Mouse (Mus musculus): ENCODE results near the gene Ogn. TPM values are rescaled to one million over a fixed set of nuclear protein-coding genes. Genes with fewer than 3 reads are reported as not detected.

Ogn gene
- total RNA-seq, 1 experiment = 0.45 TPM

DNA sequence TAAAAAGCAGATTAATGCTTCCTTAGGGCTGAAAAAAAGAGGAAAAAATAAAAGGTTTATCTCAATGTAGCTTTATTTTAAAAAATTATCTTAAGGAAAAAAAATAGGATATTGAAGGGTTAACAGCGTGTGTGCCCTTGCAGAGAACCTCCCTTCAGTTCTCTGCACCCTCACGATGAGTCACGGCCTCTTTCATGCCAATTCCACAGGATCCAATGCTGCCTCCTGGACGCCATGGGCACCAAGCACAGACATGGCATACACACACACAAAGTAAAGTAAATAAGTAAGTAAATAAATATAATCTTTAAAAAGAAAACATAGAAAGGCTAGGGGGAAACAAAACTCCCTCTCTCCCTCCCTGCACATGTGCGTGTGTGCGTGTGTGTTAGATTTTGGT lies 34.8 kb downstream of the Ogn start:
- Histone ChIP-seq H3K27ac (ENCODE audit: insufficient read depth, low read depth, low read length, poor library complexity, severe bottlenecking) (no peak overlapping the region), H3K36me3 (ENCODE audit: control insufficient read depth, insufficient read depth, low read length, poor library complexity, severe bottlenecking) (no peaks in the 10 kb centered on the region), H3K4me3 (ENCODE audit: insufficient read depth in 1 of 2, low read depth in 1 of 2, low read length in 2 of 2, poor library complexity in 1 of 2, severe bottlenecking in 1 of 2) (no peak overlapping the region), H3K9me3 (ENCODE audit: control insufficient read depth, insufficient read depth, low read depth, low read length) (no peaks in the 10 kb centered on the region), H3K4me1 (ENCODE audit: control insufficient read depth in 2 of 2, insufficient read depth in 2 of 2, low read length in 2 of 2, poor library complexity in 1 of 2) (no peaks in the 10 kb centered on the region), H3K9ac (ENCODE audit: insufficient read depth, low read depth, low read length, poor library complexity, severe bottlenecking) (no peak overlapping the region)
- DNase-seq (ENCODE audit: low read depth, low spot score) = no peak
- no peak for TF ChIP-seq ZC3H11A (IDR thresholded peaks at IDR 0.05; ENCODE audit: borderline replicate concordance, low read depth, low read length)
- in situ Hi-C loops (cut with MboI; ENCODE audit: low sequenced_read_pairs in 2 of 2, unreplicated experiment in 2 of 2) = no loop called here

GRCm38 (mm10) chr13:49643669-49644362 lies 36.0 kb downstream of the Ogn start:
- H3K4me1 ChIP-seq (ENCODE audit: control insufficient read depth in 2 of 2, insufficient read depth in 2 of 2, low read length in 2 of 2, poor library complexity in 1 of 2) = no peaks in the 10 kb centered on the region
- TF ChIP-seq ZC3H11A (IDR thresholded peaks at IDR 0.05; ENCODE audit: borderline replicate concordance, low read depth, low read length) (no peak), MAFK (IDR thresholded peaks at IDR 0.05; ENCODE audit: insufficient read depth, low read depth, low read length) (no peak), ZNF384 (IDR thresholded peaks at IDR 0.05; ENCODE audit: low read depth, low read length) (no peak), CHD2 (IDR thresholded peaks at IDR 0.05; ENCODE audit: low read depth, low read length) (no peak), HCFC1 (IDR thresholded peaks at IDR 0.05; ENCODE audit: borderline replicate concordance, insufficient read depth, low read length) (no peak)
- H3K9ac ChIP-seq (ENCODE audit: insufficient read depth, low read depth, low read length, poor library complexity, severe bottlenecking) = no peak overlapping the region
- no peak for DNase-seq (ENCODE audit: low read depth, low spot score)
- no peaks in the 10 kb centered on the region for H3K36me3 ChIP-seq (ENCODE audit: control insufficient read depth, insufficient read depth, low read length, poor library complexity, severe bottlenecking)
- H3K27ac ChIP-seq (ENCODE audit: insufficient read depth, low read depth, low read length, poor library complexity, severe bottlenecking) = no peak overlapping the region
- H3K4me3 ChIP-seq (ENCODE audit: insufficient read depth in 1 of 2, low read depth in 1 of 2, low read length in 2 of 2, poor library complexity in 1 of 2, severe bottlenecking in 1 of 2) = no peak overlapping the region
- in situ Hi-C loops (cut with MboI; ENCODE audit: low sequenced_read_pairs in 2 of 2, unreplicated experiment in 2 of 2) = no loop called here
- H3K9me3 ChIP-seq (ENCODE audit: control insufficient read depth, insufficient read depth, low read depth, low read length) = no peaks in the 10 kb centered on the region

GRCm38 (mm10) chr13:49644731-49645529 lies 37.1 kb downstream of the Ogn start:
- no peak for DNase-seq (ENCODE audit: low read depth, low spot score)
- no peaks in the 10 kb centered on the region for H3K4me1 ChIP-seq (ENCODE audit: control insufficient read depth in 2 of 2, insufficient read depth in 2 of 2, low read length in 2 of 2, poor library complexity in 1 of 2)
- peaks cover 2% of the 10 kb centered on the region; the same call in 1 of the 2 replicates for H3K36me3 ChIP-seq (ENCODE audit: control insufficient read depth, insufficient read depth, low read length, poor library complexity, severe bottlenecking)
- no peaks in the 10 kb centered on the region for H3K9me3 ChIP-seq (ENCODE audit: control insufficient read depth, insufficient read depth, low read depth, low read length)
- H3K27ac ChIP-seq (ENCODE audit: insufficient read depth, low read depth, low read length, poor library complexity, severe bottlenecking) = no peak overlapping the region
- TF ChIP-seq MAFK (IDR thresholded peaks at IDR 0.05; ENCODE audit: insufficient read depth, low read depth, low read length) = no peak
- H3K4me3 ChIP-seq (ENCODE audit: insufficient read depth in 1 of 2, low read depth in 1 of 2, low read length in 2 of 2, poor library complexity in 1 of 2, severe bottlenecking in 1 of 2) = no peak overlapping the region
- in situ Hi-C loops (cut with MboI; ENCODE audit: low sequenced_read_pairs in 2 of 2, unreplicated experiment in 2 of 2) = no loop called here
- H3K9ac ChIP-seq (ENCODE audit: insufficient read depth, low read depth, low read length, poor library complexity, severe bottlenecking) = no peak overlapping the region

- in situ Hi-C loops (cut with MboI; ENCODE audit: low sequenced_read_pairs in 2 of 2, unreplicated experiment in 2 of 2) = no loop called here
- peak; percentile 83 for TF ChIP-seq MAFK (IDR thresholded peaks at IDR 0.05; ENCODE audit: insufficient read depth, low read depth, low read length)
- no peak for TF ChIP-seq ZC3H11A (IDR thresholded peaks at IDR 0.05; ENCODE audit: borderline replicate concordance, low read depth, low read length)
- DNase-seq (ENCODE audit: low read depth, low spot score) = no peak
- H3K27ac ChIP-seq (ENCODE audit: insufficient read depth, low read depth, low read length, poor library complexity, severe bottlenecking) = no peak overlapping the region
- H3K9ac ChIP-seq (ENCODE audit: insufficient read depth, low read depth, low read length, poor library complexity, severe bottlenecking) = no peak overlapping the region
- H3K4me1 ChIP-seq (ENCODE audit: control insufficient read depth in 2 of 2, insufficient read depth in 2 of 2, low read length in 2 of 2, poor library complexity in 1 of 2) = no peaks in the 10 kb centered on the region
- H3K4me3 ChIP-seq (ENCODE audit: insufficient read depth in 1 of 2, low read depth in 1 of 2, low read length in 2 of 2, poor library complexity in 1 of 2, severe bottlenecking in 1 of 2) = no peak overlapping the region
- peaks cover 2% of the 10 kb centered on the region; the same call in 1 of the 2 replicates for H3K36me3 ChIP-seq (ENCODE audit: control insufficient read depth, insufficient read depth, low read length, poor library complexity, severe bottlenecking)
- no peaks in the 10 kb centered on the region for H3K9me3 ChIP-seq (ENCODE audit: control insufficient read depth, insufficient read depth, low read depth, low read length)
Measured at GRCm38 (mm10) chr13:49646019-49646418, 38.2 kb downstream of the Ogn start.

DNA sequence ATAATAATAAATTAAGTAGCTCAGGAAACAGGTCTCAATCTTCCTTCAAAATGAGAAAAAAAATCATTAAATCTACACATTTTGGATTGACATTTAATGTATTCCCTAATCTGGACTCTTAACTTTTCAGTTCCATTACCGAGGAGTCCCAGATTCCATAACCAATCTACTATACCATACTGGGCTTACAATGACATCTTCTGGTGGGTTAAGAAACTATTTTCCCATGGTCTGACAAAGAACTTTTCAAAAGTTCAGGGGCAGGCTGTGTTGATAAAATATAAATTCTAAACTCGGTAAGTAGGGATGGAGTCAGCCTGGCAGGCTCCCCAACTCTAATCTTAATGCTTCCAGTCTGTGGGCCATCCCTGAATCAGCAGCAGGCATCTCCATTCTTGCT lies 43.3 kb downstream of the Ogn start:
- Histone ChIP-seq H3K9me3 (ENCODE audit: control insufficient read depth, insufficient read depth, low read depth, low read length) (no peaks in the 10 kb centered on the region), H3K9ac (ENCODE audit: insufficient read depth, low read depth, low read length, poor library complexity, severe bottlenecking) (no peak overlapping the region), H3K4me1 (ENCODE audit: control insufficient read depth in 2 of 2, insufficient read depth in 2 of 2, low read length in 2 of 2, poor library complexity in 1 of 2) (peaks cover 0 to 6% of the 10 kb centered on the region in 2 experiments; a peak in 1 of 4 replicates), H3K27ac (ENCODE audit: insufficient read depth, low read depth, low read length, poor library complexity, severe bottlenecking) (no peak overlapping the region), H3K36me3 (ENCODE audit: control insufficient read depth, insufficient read depth, low read length, poor library complexity, severe bottlenecking) (peaks cover 2% of the 10 kb centered on the region), H3K4me3 (ENCODE audit: insufficient read depth in 1 of 2, low read depth in 1 of 2, low read length in 2 of 2, poor library complexity in 1 of 2, severe bottlenecking in 1 of 2) (peak overlapping the region in 1 of 2 experiments; percentile 79; a peak in 2 of 4 replicates)
- no peak for DNase-seq (ENCODE audit: low read depth, low spot score)
- in situ Hi-C loops (cut with MboI; ENCODE audit: low sequenced_read_pairs in 2 of 2, unreplicated experiment in 2 of 2) = no loop called here
- TF ChIP-seq MAFK (IDR thresholded peaks at IDR 0.05; ENCODE audit: insufficient read depth, low read depth, low read length) (no peak), ZC3H11A (IDR thresholded peaks at IDR 0.05; ENCODE audit: borderline replicate concordance, low read depth, low read length) (no peak), ZNF384 (IDR thresholded peaks at IDR 0.05; ENCODE audit: low read depth, low read length) (no peak), CHD2 (IDR thresholded peaks at IDR 0.05; ENCODE audit: low read depth, low read length) (no peak), HCFC1 (IDR thresholded peaks at IDR 0.05; ENCODE audit: borderline replicate concordance, insufficient read depth, low read length) (no peak)
